Mouse (Mus musculus) bone marrow macrophage, adult 2 months (primary cell): Measurements from ENCODE around the gene Shisal1.

Source experiments
- CTCF ChIP-seq: IDR thresholded peaks from 2 replicates; pipeline ENCODE4 v1.5.1; 2012; ENCODE audit warnings: low read depth, mild to moderate bottlenecking, low read length, moderate library complexity
- POLR2A ChIP-seq: IDR thresholded peaks from 2 replicates; pipeline ENCODE4 v1.6.1; 2012; ENCODE audit warnings: mild to moderate bottlenecking, low read depth, low read length, borderline replicate concordance

GRCm38 (mm10) chr15:84455286-84455685 is 8.4 kb upstream of the Shisal1 start:
- TF ChIP-seq POLR2A = no peak
- TF ChIP-seq CTCF = no peak
